Mouse (Mus musculus) olfactory bulb, adult 2 months (tissue): ENCODE results near the gene Tnrc6c.

Experiments
- CTCF ChIP-seq: fragments of 200-500 bp; IDR thresholded peaks from 2 replicates; pipeline ENCODE4 v1.5.1; 2012; ENCODE audit warnings: low read depth, mild to moderate bottlenecking, low read length, moderate library complexity; ENCODE audit not compliant: insufficient read depth
- POLR2A ChIP-seq: fragments of 200-500 bp; IDR thresholded peaks from 2 replicates; pipeline ENCODE4 v1.6.1; 2012; ENCODE audit warnings: mild to moderate bottlenecking, low read depth, low read length, moderate library complexity; ENCODE audit not compliant: insufficient read depth

DNA sequence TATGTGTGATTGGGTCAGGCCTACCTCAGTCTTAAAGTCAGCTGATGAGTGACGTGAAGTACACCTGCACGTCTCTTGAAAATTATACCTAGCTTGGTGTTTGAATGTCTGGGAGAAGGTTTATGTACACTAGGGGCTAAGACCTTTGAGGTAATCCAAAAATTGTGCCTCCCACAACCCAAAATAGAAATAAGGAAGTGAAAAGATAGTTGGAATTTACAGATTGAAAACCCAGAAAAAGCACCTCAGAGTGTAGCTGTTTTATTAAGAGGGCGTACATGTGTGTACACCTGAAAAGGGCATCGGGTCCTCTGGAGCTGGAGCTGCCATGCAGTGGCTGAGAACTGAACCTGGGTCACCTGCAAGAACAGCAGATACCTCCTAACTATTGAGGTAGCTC lies 24.1 kb downstream of the Tnrc6c start:
- no peak for TF ChIP-seq POLR2A
- no peak for TF ChIP-seq CTCF
